Mouse (Mus musculus) right cerebral cortex, adult 2 months (tissue): ENCODE measurements at regions not wholly inside any gene's neighbourhood (a gene's known extent, or its start where the extent isn't known, plus 50 kb on each side); places are given as distances from the start of the nearest gene placed in this dataset.

ENCODE experiments used
- DNase-seq, 2 experiments: peaks; one replicate each; pipeline ENCODE4 v3.0.0; 2021 to 2022; ENCODE audit warnings: low spot score in 2 of 2

DNA sequence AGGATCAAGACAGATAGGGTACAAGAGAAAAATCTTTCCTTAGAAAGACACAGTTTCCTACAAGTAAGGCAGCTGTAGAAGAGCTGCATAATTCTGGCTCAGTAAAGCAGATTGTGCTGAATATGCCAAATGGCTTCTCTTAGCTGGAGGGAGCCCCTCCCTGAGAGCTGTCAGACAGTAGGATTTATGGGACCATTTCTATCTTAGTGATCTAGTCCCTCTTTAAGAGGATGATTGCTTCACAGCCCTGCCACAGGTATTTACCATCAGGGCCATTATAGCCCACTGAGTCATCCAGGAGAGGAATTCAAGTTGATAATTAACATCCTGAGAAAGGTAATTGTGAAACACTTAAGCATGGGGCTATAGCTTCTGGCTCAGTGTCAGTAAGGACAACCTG, 101.5 kb upstream of the Cypt1 start:
- DNase-seq, result no peak

DNA sequence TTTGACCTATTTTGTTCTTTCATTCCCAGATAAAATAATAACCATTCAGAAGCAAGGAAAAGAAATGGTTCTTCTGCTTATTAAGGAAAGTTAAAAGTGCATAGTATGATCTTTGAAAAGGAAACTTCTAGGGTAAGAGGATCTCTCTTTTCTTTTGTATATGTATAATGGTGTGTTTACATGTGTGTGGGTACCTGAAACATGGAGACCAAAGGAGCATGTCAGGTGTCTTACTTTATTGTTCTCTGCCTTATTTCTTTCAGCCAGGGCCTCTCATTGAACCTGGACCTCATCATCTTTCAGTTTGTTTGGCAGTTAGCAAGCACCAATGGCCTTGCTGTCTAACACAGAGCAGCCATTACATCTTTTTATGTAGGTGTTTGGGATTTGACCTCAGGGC, 101.0 kb upstream of the Cypt1 start:
- no peak for DNase-seq

DNA sequence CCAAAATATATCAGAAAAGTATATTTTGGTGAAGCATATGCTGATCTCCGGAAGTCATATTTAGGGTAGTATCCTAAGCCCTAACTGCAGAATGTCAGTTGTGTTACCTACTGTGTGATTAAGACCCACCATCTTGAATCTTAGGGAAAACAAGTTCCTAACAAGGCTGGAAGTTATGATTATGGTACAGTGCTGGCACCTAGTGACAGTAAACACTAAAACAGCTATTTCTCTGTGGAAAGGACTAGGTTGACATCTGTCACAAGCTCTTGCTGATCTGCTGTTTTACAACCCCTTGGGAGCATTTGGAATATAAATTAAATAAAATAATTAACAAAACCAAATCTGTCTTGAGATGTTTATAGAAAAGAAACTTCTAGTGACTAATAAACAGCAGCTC, 84.6 kb upstream of the Cypt1 start:
- DNase-seq, result peak in 1 of 2 experiments; percentile 3

DNA sequence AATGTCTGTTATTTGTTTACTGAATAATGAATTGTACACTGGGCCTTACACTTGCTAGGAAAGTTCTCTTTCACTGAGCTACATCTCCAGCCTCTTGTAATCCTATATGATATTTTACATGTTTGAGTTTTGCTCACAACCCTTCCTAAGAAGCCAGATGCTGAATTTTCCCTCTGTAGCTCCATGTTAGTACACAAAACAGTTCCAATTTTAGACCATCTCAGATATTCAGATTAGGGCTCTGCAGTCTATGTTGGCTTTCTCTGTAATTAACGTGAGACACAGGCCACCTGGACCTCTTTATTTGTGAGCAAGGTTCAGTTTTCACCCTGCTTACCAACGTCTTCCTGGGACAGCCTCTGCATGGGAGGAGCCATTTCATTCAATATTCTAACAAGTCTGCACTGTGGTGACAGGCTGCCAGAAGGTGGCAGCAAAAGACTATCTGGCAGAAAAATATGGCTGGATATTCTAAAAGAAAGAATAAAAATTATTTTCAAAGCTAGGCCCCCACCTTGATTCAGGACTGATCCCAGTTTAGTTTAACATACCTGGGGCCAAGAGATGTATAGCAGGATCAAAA, 72.1 kb upstream of the Cypt1 start:
- peak; percentile 40 to 57 for DNase-seq
